Mouse (Mus musculus) kidney, adult 18-20 months (tissue): ENCODE results near the gene Auts2.

Experiments used
- DNase-seq: peaks from one replicate; pipeline ENCODE4 v3.0.0; 2021

Auts2 gene

DNA sequence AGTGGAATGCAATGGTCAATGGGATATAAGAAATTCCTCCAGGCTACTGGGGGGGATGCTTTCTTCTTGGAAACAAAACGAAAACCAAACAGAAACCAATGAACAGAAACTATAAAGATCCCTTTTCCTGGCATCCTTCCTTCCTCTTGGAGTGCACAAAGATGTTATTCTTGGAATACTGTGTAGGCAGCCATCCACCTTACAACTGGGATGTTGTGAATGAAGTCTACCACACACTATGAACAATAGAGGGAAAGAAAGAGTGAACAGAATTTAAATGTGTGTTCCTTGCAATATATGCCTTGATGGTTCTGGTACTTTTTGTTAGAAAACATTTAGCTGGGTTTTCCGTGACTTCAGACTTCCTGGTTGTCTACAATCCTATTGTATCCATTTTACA, 236.1 kb downstream of the Auts2 start:
- DNase-seq = no peak

GRCm38 (mm10) chr5:132305354-132305934, 237.7 kb downstream of the Auts2 start:
- no peak for DNase-seq

GRCm38 (mm10) chr5:132302778-132303177, 240.4 kb downstream of the Auts2 start:
- no peak for DNase-seq

GRCm38 (mm10) chr5:132300794-132301193, 242.3 kb downstream of the Auts2 start:
- no peak for DNase-seq

DNA sequence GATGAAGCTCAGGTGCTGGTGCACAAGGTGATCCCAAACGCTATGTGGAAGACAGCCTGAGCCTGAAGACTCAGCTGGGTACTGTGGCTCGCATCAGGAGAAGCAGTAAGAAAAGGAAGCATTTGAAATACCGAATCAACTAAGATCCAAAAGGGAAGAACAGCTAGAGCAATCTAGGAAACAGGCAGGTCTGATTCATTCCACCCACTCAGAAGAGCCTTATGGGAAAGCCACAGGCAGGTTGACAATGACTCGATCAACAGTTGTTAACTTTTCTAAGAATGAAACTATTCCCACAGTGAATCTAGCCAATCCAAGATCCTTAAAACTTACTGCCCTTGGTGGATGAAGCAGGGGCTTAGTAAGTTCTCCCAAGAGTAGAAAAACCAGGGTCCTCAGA, 243.4 kb downstream of the Auts2 start:
- DNase-seq = no peak

GRCm38 (mm10) chr5:132298996-132299395, 244.1 kb downstream of the Auts2 start:
- no peak for DNase-seq

GRCm38 (mm10) chr5:132297309-132297708, 245.8 kb downstream of the Auts2 start:
- no peak for DNase-seq

- no peak for DNase-seq
Observed at GRCm38 (mm10) chr5:132294469-132294868, 248.7 kb downstream of the Auts2 start.

- no peak for DNase-seq
Observed at GRCm38 (mm10) chr5:132292932-132293331, 250.2 kb downstream of the Auts2 start.

- no peak for DNase-seq
Observed at GRCm38 (mm10) chr5:132290606-132291535, 252.3 kb downstream of the Auts2 start.

DNA sequence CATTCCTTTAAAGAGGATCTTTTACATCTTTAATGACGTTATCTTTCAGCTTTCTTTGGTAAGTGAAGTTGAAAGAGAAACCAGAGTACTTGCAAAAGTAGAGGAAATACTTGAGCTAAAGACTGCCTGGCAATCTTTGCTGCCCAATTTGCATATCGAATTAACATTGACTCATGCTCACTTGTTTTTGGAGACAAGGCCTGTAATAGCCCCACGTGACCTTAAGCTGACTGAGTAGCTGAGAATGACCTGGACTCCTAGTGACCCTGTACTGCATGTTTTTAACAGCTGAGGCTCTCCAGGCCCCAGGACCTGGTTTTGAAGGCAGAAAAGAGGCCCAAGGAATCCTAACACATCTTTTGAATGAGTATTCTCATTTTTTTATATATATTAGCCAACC, 259.4 kb downstream of the Auts2 start:
- no peak for DNase-seq

DNA sequence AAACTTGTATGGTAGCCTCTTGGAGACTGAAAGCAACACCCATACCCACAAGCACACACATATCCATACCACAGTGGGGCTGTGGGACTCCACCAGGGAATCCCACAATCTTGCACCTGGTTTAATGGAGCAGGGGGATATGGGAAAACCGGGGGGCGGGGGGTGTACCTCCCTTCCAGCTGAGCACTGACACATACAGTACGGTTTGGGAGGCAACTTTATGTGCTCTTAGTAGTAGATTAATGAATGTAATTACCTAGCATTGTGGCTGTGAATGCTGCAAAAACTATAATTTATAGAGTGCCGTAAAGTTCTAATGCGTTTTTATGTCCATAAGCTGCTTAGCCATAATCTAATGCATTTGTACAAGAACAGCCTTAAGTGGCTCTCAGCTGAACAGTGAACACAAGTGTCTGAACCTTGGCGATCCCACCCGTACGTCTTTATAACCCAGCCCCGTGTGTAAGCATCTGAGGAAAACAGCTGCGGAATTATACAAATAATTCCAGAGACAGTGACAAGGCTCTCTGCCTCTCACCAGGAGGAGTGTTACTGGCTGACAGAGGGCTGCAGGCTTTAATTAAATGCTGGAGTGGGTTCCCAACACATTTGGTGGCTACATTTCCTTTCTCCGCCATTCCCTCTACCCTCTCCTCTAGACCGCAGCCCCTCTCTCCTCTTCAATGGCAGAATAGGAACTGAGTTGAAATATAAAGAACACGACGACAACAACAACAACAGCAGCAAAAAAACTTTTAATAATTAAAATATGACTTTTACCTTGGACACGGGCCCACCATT, 268.8 kb downstream of the Auts2 start:
- no peak for DNase-seq

GRCm38 (mm10) chr5:132272132-132272531, 271.0 kb downstream of the Auts2 start:
- DNase-seq = no peak

- no peak for DNase-seq
Observed at GRCm38 (mm10) chr5:132270896-132271295, 272.2 kb downstream of the Auts2 start.

DNA sequence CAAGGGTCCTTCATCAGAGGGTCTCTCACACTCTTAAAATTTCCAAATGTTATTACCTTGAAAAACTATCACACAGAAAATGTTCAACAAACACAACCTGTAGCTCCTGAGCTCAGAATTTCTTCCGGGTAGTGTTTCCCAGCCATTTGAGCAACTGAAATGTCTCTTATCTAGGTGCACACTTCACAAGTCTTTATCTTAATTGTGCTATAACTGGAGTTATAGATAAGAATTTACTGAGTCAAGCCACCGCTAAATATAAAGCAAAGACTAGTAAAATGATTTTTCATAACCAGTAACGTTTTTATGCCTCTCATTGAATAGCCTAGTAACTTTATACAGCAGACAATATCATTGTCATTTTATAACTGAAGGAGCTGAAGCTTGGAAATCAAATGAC, 273.1 kb downstream of the Auts2 start:
- DNase-seq = no peak

DNA sequence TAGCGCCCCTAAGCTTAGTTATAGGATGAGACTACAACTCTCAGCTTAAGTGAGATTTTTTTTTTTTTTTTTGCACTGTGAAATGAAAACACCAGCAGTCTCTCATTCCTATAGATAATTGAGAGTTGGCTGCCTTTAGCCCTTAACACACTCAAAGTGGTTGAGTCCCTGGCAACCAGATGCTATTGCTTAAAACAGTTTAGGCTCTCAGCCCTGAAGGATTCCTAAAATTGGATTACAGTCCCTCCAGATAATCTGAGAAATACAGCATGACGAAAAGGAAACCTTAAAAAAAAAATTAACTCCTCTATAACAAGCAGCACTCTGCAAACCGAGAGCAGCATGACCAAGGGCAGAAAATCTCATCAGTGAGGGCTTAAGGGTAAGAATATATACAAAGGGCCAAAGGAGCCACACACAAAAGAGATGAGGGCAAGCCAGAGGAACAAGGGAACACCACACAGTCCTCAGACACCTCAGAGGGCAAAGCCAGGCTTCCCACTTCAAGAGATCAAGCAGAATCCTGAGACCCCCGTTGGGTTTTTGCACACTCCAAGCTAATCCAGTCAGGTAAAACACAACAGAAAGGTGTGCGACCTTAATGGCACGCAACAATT, 274.7 kb downstream of the Auts2 start:
- DNase-seq = no peak

DNA sequence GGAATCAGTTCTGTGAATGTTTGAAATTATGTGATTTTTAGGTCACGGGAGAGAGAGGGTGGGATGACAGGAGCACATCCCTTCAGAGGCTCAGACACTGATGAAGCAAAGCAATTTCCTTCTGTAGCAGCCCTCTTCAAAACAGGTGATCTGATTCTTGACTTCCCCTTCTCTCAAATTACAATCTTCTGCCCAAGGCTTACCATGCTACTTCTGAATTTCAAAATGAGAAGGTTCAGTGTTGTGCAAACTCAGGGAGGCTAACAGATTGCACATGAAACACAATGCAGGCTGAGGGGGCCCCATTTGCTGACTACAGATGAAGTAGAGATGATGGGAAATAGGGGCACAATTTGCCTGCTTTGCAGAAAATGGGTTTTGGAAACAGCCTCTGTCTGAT, 278.1 kb downstream of the Auts2 start:
- DNase-seq = no peak

DNA sequence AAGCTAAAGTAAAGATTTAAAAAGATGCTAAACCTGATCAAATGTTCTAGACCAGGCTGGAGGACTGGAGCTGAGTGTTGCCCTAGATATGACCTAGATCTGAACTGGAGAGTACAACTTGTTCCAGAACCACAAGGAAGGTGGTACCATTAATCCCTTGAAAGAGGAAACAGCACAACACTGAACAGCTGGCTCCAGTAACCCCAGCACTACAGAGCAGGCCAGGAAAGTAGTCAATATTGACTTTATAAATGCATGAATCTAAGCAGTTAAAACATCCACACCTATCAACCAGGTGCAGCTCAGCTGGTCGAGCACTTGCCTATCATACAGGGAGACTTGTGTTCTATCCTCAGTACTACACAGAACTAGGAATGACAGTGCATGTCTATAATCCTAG, 281.4 kb downstream of the Auts2 start:
- no peak for DNase-seq

- no peak for DNase-seq
Observed at GRCm38 (mm10) chr5:132258882-132259281, 284.3 kb downstream of the Auts2 start.

GRCm38 (mm10) chr5:132255579-132255978, 287.6 kb downstream of the Auts2 start:
- no peak for DNase-seq

DNA sequence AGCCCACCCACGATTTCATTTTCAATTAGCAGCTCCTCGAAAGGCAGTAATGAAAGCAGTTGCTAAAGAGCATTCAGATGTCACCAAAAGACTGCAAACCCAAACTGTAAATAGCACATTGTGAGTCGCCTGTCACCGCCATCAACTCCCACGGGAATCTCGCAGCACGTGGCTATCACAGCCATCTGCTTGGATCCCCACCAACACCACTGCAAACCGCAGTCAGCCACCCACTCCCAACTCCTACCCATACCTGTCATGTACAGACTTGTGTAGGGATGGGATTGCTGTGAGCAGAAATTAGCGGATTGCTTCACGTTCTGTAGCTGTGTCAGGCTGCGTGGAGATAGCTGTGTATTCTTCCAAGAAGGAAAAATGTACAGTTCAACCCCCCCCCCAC, 293.6 kb downstream of the Auts2 start:
- DNase-seq = no peak

- no peak for DNase-seq
Observed at GRCm38 (mm10) chr5:132248069-132248468, 295.1 kb downstream of the Auts2 start.

- no peak for DNase-seq
Observed at GRCm38 (mm10) chr5:132235460-132235859, 307.7 kb downstream of the Auts2 start.
